Mouse (Mus musculus) E14TG2a.4 (cell line): ENCODE results near the gene Ift172.

ENCODE experiments used
- CTCF ChIP-seq: conservative IDR thresholded peaks from 2 replicates; pipeline ENCODE4 v1.5.1; 2014; ENCODE audit warnings: low read length
- NANOG ChIP-seq: IDR thresholded peaks from 2 replicates; pipeline ENCODE4 v1.6.1; 2014; ENCODE audit warnings: borderline replicate concordance, low read length, mixed read lengths
- POU5F1 ChIP-seq: IDR thresholded peaks from 2 replicates; pipeline ENCODE4 v1.6.1; 2014; ENCODE audit warnings: low read length, borderline replicate concordance

DNA sequence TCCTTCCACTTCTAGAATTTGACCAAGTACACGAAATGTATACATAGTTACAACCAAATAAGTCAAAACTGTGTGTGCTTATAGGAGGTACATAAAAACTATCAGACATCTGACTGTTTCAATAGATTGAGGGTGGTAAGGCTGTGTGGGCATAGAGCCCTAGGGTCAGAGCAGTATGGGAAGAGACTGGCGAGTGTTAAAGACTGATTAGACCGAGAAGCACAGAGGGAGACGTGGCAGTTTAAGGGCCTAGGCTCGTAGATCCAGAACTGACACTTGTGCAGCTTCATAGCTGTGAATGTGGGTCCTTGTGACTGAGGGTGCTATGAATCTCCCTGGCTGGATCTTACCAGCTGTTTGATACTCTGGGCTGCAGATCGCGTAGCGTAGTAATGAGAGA is 36.0 kb downstream of the Ift172 start:
- TF ChIP-seq CTCF = no peak
- TF ChIP-seq NANOG = no peak
- no peak for TF ChIP-seq POU5F1
